Mouse (Mus musculus) midbrain, embryonic 13.5 days (tissue): ENCODE data around the gene Gss. TPM values are rescaled to one million over a fixed set of nuclear protein-coding genes. Genes with fewer than 3 reads are reported as not detected.
A peak's percentile ranks its signal among the peaks of the same experiment; 100 is the strongest.

ENCODE experiments used
- ATAC-seq: fragments of 200-750 bp; cut with Nextera tagmentation; 2 replicates; pipeline ENCODE4 v1.8.0; 2017; ENCODE audit warnings: mild to moderate bottlenecking, moderate TSS enrichment, moderate library complexity
- H3K27ac ChIP-seq: fragments of 300-500 bp; sonication (generic); 2 replicates; pipeline ENCODE4 v1.5.1; 2015; ENCODE audit warnings: inconsistent platforms, mild to moderate bottlenecking, moderate library complexity
- H3K27me3 ChIP-seq: fragments of 300-500 bp; sonication (generic); 2 replicates; pipeline ENCODE4 v1.6.1; 2015; ENCODE audit warnings: mild to moderate bottlenecking, inconsistent platforms
- H3K36me3 ChIP-seq: fragments of 300-500 bp; sonication (generic); 2 replicates; pipeline ENCODE4 v1.6.1; 2015; ENCODE audit warnings: mild to moderate bottlenecking, inconsistent platforms
- H3K4me1 ChIP-seq: fragments of 300-500 bp; sonication (generic); replicated peaks from 2 replicates; pipeline ENCODE4 v1.6.1; 2015; ENCODE audit warnings: inconsistent platforms
- H3K4me2 ChIP-seq: fragments of 300-500 bp; sonication (generic); replicated peaks from 2 replicates; pipeline ENCODE4 v1.6.1; 2015; ENCODE audit warnings: moderate library complexity, mild to moderate bottlenecking, inconsistent platforms
- H3K4me3 ChIP-seq: fragments of 300-500 bp; sonication (generic); replicated peaks from 2 replicates; pipeline ENCODE4 v1.5.1; 2015; ENCODE audit warnings: mild to moderate bottlenecking, inconsistent platforms
- H3K9ac ChIP-seq: fragments of 300-500 bp; sonication (generic); replicated peaks from 2 replicates; pipeline ENCODE4 v1.6.1; 2015; ENCODE audit warnings: mild to moderate bottlenecking, inconsistent platforms
- H3K9me3 ChIP-seq: fragments of 300-500 bp; sonication (generic); 2 replicates; pipeline ENCODE4 v1.6.1; 2016; ENCODE audit warnings: mild to moderate bottlenecking, inconsistent platforms
- WGBS: fragments of 180-500 bp; shearing (Covaris S2); methylation state at CpG from one replicate; pipeline ENCODE4 v1.1.7; 2015; 5-methylcytosine and 5-hydroxymethylcytosine counted together
- polyA plus RNA-seq: library from polyadenylated mRNA; unstranded; fragments of >200 nt; fragmentation: Nextera tagmentation; extraction: Ambion mirVana; gene quantifications from 2 replicates; pipeline ENCODE4 v1.2.1, GENCODE M21; 2015

Gene Gss
- 15.8 and 16.0 TPM in 2 replicates for polyA plus RNA-seq

- peak within 1 kb of the TSS; percentile 72 for H3K4me2 ChIP-seq
- peaks cover 13% of the 10 kb centered on the region for H3K4me1 ChIP-seq
- H3K27me3 ChIP-seq, result no peaks in the 10 kb centered on the region
- H3K4me3 ChIP-seq, result peak within 1 kb of the TSS; percentile 55
- H3K9ac ChIP-seq, result peak within 1 kb of the TSS; percentile 76
- peak within 1 kb of the TSS; percentile 64 for H3K27ac ChIP-seq
- peak; percentile 93 for ATAC-seq
- no peaks in the 10 kb centered on the region for H3K36me3 ChIP-seq
- H3K9me3 ChIP-seq, result no peaks in the 10 kb centered on the region
- under 1% methylated on average over 53 of the region's 53 CpGs for WGBS
Observed at GRCm38 (mm10) chr2:155592137-155592853, at the start of gene Gss. Gss (minus strand) TSS chr2:155592810.

- no peak overlapping the region for H3K4me2 ChIP-seq
- H3K27me3 ChIP-seq, result no peaks in the 10 kb centered on the region
- H3K27ac ChIP-seq, result peak overlapping the region; percentile 58
- H3K36me3 ChIP-seq, result peaks cover 93% of the 10 kb centered on the region
- no peak overlapping the region for H3K4me3 ChIP-seq
- peak; percentile 58 for ATAC-seq
- WGBS, result 71% methylated on average over 18 of the region's 18 CpGs
- no peaks in the 10 kb centered on the region for H3K9me3 ChIP-seq
- 0 out of 2 replicates have a peak overlapping the region, but pooled peaks have one; percentile 6 for H3K9ac ChIP-seq
- peaks cover 18% of the 10 kb centered on the region; the same call in 1 of the 2 replicates for H3K4me1 ChIP-seq
Observed at GRCm38 (mm10) chr2:155641540-155642472, 49.2 kb upstream of the Gss start.

- Histone ChIP-seq H3K9ac (no peak overlapping the region), H3K4me3 (no peak overlapping the region), H3K27ac (peak overlapping the region; percentile 27), H3K36me3 (peaks cover 96% of the 10 kb centered on the region), H3K4me2 (no peak overlapping the region), H3K4me1 (peaks cover 18% of the 10 kb centered on the region; the same call in 1 of the 2 replicates), H3K27me3 (no peaks in the 10 kb centered on the region), H3K9me3 (no peaks in the 10 kb centered on the region)
- 77% methylated on average over 6 of the region's 6 CpGs for WGBS
- ATAC-seq, result peak; percentile 24; the same call in 1 of the 2 replicates
Observed at GRCm38 (mm10) chr2:155640656-155641055, 48.0 kb upstream of the Gss start.

GRCm38 (mm10) chr2:155637411-155637810, 44.8 kb upstream of the Gss start:
- Histone ChIP-seq H3K4me2 (no peak overlapping the region), H3K4me1 (peaks cover 18% of the 10 kb centered on the region; the same call in 1 of the 2 replicates), H3K36me3 (peaks cover 98% of the 10 kb centered on the region), H3K4me3 (no peak overlapping the region), H3K9me3 (no peaks in the 10 kb centered on the region), H3K27me3 (peaks cover 25% of the 10 kb centered on the region), H3K9ac (no peak overlapping the region), H3K27ac (no peak overlapping the region)
- no peak for ATAC-seq
- WGBS, result 99% methylated on average over 4 of the region's 4 CpGs

GRCm38 (mm10) chr2:155636881-155637280, 44.3 kb upstream of the Gss start:
- H3K9me3 ChIP-seq, result no peaks in the 10 kb centered on the region
- no peak overlapping the region for H3K4me2 ChIP-seq
- H3K27me3 ChIP-seq, result peaks cover 31% of the 10 kb centered on the region
- no peak for ATAC-seq
- no peak overlapping the region for H3K27ac ChIP-seq
- H3K9ac ChIP-seq, result no peak overlapping the region
- no peak overlapping the region for H3K4me3 ChIP-seq
- peaks cover 98% of the 10 kb centered on the region for H3K36me3 ChIP-seq
- peaks cover 18% of the 10 kb centered on the region; the same call in 1 of the 2 replicates for H3K4me1 ChIP-seq

GRCm38 (mm10) chr2:155635961-155636360, 43.4 kb upstream of the Gss start:
- Histone ChIP-seq H3K9ac (no peak overlapping the region), H3K4me1 (peaks cover 15% of the 10 kb centered on the region), H3K4me2 (no peak overlapping the region), H3K27me3 (peaks cover 40% of the 10 kb centered on the region), H3K4me3 (no peak overlapping the region), H3K27ac (no peak overlapping the region), H3K36me3 (peaks cover 98% of the 10 kb centered on the region), H3K9me3 (no peaks in the 10 kb centered on the region)
- ATAC-seq, result no peak
- WGBS, result 96% methylated on average over 8 of the region's 8 CpGs

- no peak overlapping the region for H3K4me2 ChIP-seq
- H3K9me3 ChIP-seq, result no peaks in the 10 kb centered on the region
- 91% methylated on average over 8 of the region's 8 CpGs for WGBS
- H3K36me3 ChIP-seq, result peaks cover 87% of the 10 kb centered on the region
- peaks cover 54% of the 10 kb centered on the region for H3K27me3 ChIP-seq
- H3K4me3 ChIP-seq, result no peak overlapping the region
- H3K27ac ChIP-seq, result no peak overlapping the region
- H3K9ac ChIP-seq, result no peak overlapping the region
- H3K4me1 ChIP-seq, result peaks cover 22% of the 10 kb centered on the region
- ATAC-seq, result no peak
Observed at GRCm38 (mm10) chr2:155634562-155634961, 42.0 kb upstream of the Gss start.

- Histone ChIP-seq H3K4me3 (no peak overlapping the region), H3K4me1 (peaks cover 27% of the 10 kb centered on the region), H3K27ac (no peak overlapping the region), H3K36me3 (peaks cover 78% of the 10 kb centered on the region), H3K4me2 (no peak overlapping the region), H3K27me3 (peaks cover 62% of the 10 kb centered on the region), H3K9me3 (no peaks in the 10 kb centered on the region), H3K9ac (no peak overlapping the region)
- ATAC-seq, result no peak
- WGBS, result 92% methylated on average over 9 of the region's 9 CpGs
Observed at GRCm38 (mm10) chr2:155633731-155634130, 41.1 kb upstream of the Gss start.

GRCm38 (mm10) chr2:155633121-155633520, 40.5 kb upstream of the Gss start:
- no peak overlapping the region for H3K4me2 ChIP-seq
- ATAC-seq, result no peak
- peaks cover 68% of the 10 kb centered on the region for H3K27me3 ChIP-seq
- H3K9ac ChIP-seq, result no peak overlapping the region
- peaks cover 27% of the 10 kb centered on the region for H3K4me1 ChIP-seq
- H3K9me3 ChIP-seq, result no peaks in the 10 kb centered on the region
- no peak overlapping the region for H3K4me3 ChIP-seq
- no peak overlapping the region for H3K27ac ChIP-seq
- peaks cover 78% of the 10 kb centered on the region for H3K36me3 ChIP-seq
- WGBS, result 67% methylated on average over 19 of the region's 19 CpGs

- Histone ChIP-seq H3K9me3 (no peaks in the 10 kb centered on the region), H3K4me2 (no peak overlapping the region), H3K4me3 (no peak overlapping the region), H3K9ac (peak overlapping the region; percentile 2; the same call in 1 of the 2 replicates), H3K4me1 (peaks cover 27% of the 10 kb centered on the region), H3K27me3 (peaks cover 76% of the 10 kb centered on the region), H3K36me3 (peaks cover 70% of the 10 kb centered on the region), H3K27ac (no peak overlapping the region)
- WGBS, result 66% methylated on average over 30 of the region's 30 CpGs
- ATAC-seq, result no peak
Observed at GRCm38 (mm10) chr2:155632138-155632936, 39.7 kb upstream of the Gss start.
